9 mouse cellular contexts compared by ENCODE assay signal in genomic region chr1:187605391-187606270, GRCm38 (mm10). TPM values are rescaled to one million over a fixed set of nuclear protein-coding genes. Genes with fewer than 3 reads are reported as not detected.
A peak's percentile ranks its signal among the peaks of the same experiment; 100 is the strongest.
DNase-seq lines count a peak whose midpoint lies in the region; ATAC-seq lines count a peak whose summit lies in the region.
"Had no signal": no experiment of that assay in that cellular context is flagged by ENCODE, and none has a peak within 500 bp of the region (broad histone marks: within the 10 kb centered on the region; RNA-seq: fewer than 3 reads in every experiment).

No protein-coding gene starts in this region.

- under 1% methylated on average over 32 of the region's 32 CpGs for WGBS in forebrain, embryonic 11.5 days
- WGBS in limb, embryonic 10.5 days, result 2% methylated on average over 32 of the region's 32 CpGs
- WGBS in neural tube, embryonic 15.5 days, result 2% methylated on average over 32 of the region's 32 CpGs

- H3K36me3 ChIP-seq in forebrain, embryonic 11.5 days (ENCODE audit: control insufficient read depth, insufficient read depth, low read length), result no peaks in the 10 kb centered on the region
- no peaks in the 10 kb centered on the region for H3K36me3 ChIP-seq in limb, embryonic 10.5 days
- no peaks in the 10 kb centered on the region for H3K36me3 ChIP-seq in neural tube, embryonic 15.5 days

- H3K27me3 ChIP-seq in forebrain, embryonic 11.5 days (ENCODE audit: control insufficient read depth, insufficient read depth, low read length), result peaks cover 76% of the 10 kb centered on the region
- H3K27me3 ChIP-seq in limb, embryonic 10.5 days (ENCODE audit: low read depth, poor library complexity, severe bottlenecking), result peaks cover 87% of the 10 kb centered on the region
- peaks cover 65% of the 10 kb centered on the region for H3K27me3 ChIP-seq in neural tube, embryonic 15.5 days (replicated peaks)

- no peaks in the 10 kb centered on the region for H3K9me3 ChIP-seq in forebrain, embryonic 11.5 days (ENCODE audit: control insufficient read depth, low read length)
- no peaks in the 10 kb centered on the region for H3K9me3 ChIP-seq in limb, embryonic 10.5 days (replicated peaks)
- H3K9me3 ChIP-seq in neural tube, embryonic 15.5 days (replicated peaks), result no peaks in the 10 kb centered on the region

- intact Hi-C loops in gastrocnemius, postnatal 14 days (cut with DNase I; ENCODE audit: low total_unique reads), result no loop called here

- no peak overlapping the region for H3K27ac ChIP-seq in forebrain, embryonic 11.5 days (ENCODE audit: low read depth, low read length)
- H3K27ac ChIP-seq in limb, embryonic 10.5 days, result no peak overlapping the region
- H3K27ac ChIP-seq in neural tube, embryonic 15.5 days (replicated peaks), result no peak overlapping the region

- peak overlapping the region; percentile 8; the same call in 1 of the 2 replicates for H3K4me3 ChIP-seq in forebrain, embryonic 11.5 days (ENCODE audit: low read depth, low read length)
- H3K4me3 ChIP-seq in limb, embryonic 10.5 days, result peak overlapping the region; percentile 31
- H3K4me3 ChIP-seq in neural tube, embryonic 15.5 days (replicated peaks), result peak overlapping the region; percentile 33

- DNase-seq in kidney, postnatal 10 days, result peak; percentile 36
- DNase-seq in kidney, postnatal 36 days, result no peak
- peak; percentile 74 for DNase-seq in forebrain, embryonic 11.5 days (ENCODE audit: low spot score)
- peak; percentile 64 for DNase-seq in limb, embryonic 10.5 days (ENCODE audit: low spot score)
- DNase-seq in layer of hippocampus, adult 8-10 months (ENCODE audit: low spot score in 2 of 2), result no peak
- DNase-seq in gastrocnemius, postnatal 14 days, result no peak
- DNase-seq in layer of hippocampus, postnatal 36 days, result no peak
- DNase-seq: layer of hippocampus, adult 9-11 months had no signal

- peak overlapping the region; percentile 43 for H3K4me2 ChIP-seq in forebrain, embryonic 11.5 days (ENCODE audit: low read depth, low read length, severe bottlenecking)
- H3K4me2 ChIP-seq in neural tube, embryonic 15.5 days, result peak overlapping the region; percentile 65

- no peak overlapping the region for H3K9ac ChIP-seq in forebrain, embryonic 11.5 days (ENCODE audit: low read length)
- H3K9ac ChIP-seq in neural tube, embryonic 15.5 days (replicated peaks), result 0 out of 2 replicates have a peak overlapping the region, but pooled peaks have one; percentile 12

- no peak for ATAC-seq in forebrain, embryonic 11.5 days (replicated peaks; ENCODE audit: low FRiP score)
- ATAC-seq in neural tube, embryonic 15.5 days (ENCODE audit: low FRiP score), result peak; percentile 16; the same call in 1 of the 2 replicates

- peaks cover 34% of the 10 kb centered on the region for H3K4me1 ChIP-seq in forebrain, embryonic 11.5 days (replicated peaks; ENCODE audit: control insufficient read depth, insufficient read depth, low read length)
- peaks cover 68% of the 10 kb centered on the region for H3K4me1 ChIP-seq in limb, embryonic 10.5 days
- peaks cover 65% of the 10 kb centered on the region for H3K4me1 ChIP-seq in neural tube, embryonic 15.5 days

RNA-seq across cellular contexts. Expression of gene Esrrg, which starts 3.0 kb away (rescaled TPM):
- 5.0 TPM in 2 replicates for polyA plus RNA-seq in forebrain, embryonic 11.5 days (2014; fragmentation: Nextera tagmentation; extraction: Ambion mirVana)
- polyA plus RNA-seq in limb, embryonic 10.5 days (2016; fragmentation: Nextera tagmentation; extraction: Ambion mirVana), result 2.2 and 2.9 TPM in 2 replicates
- 27.5 and 31.6 TPM in 2 replicates for polyA plus RNA-seq in neural tube, embryonic 15.5 days (2015; fragmentation: Nextera tagmentation; extraction: Ambion mirVana)
- total RNA-seq in layer of hippocampus, adult 8-10 months (2022), result 10 to 100 TPM; 13.6 to 17.3 (median 14.6) TPM
- 10 to 100 TPM; 10.5 to 16.2 TPM for total RNA-seq in gastrocnemius, postnatal 14 days (2021)
- 10 to 100 TPM; 13.7 to 14.0 TPM for total RNA-seq in layer of hippocampus, postnatal 36 days (2021)

Comparison
In these comparisons a context has a peak if more than half of its experiments do, and no peak if none do; other contexts are left out.
1. DNase-seq: peak in kidney, postnatal 10 days (single experiment), forebrain, embryonic 11.5 days (single experiment) and limb, embryonic 10.5 days (single experiment); none in kidney, postnatal 36 days (0 of 2), layer of hippocampus, adult 8-10 months (0 of 2), gastrocnemius, postnatal 14 days (single experiment) and layer of hippocampus, postnatal 36 days (0 of 2).
2. Peak in every context shown above with its lines, with median percentiles within 50 percentile points of each other: H3K4me3 ChIP-seq.